Mouse (Mus musculus) cerebellum, adult 2 months (tissue): ENCODE measurements around the gene Ralb.

Source experiments
- CTCF ChIP-seq: fragments of 200-500 bp; IDR thresholded peaks from 2 replicates; pipeline ENCODE4 v1.5.1; 2011; ENCODE audit warnings: low read depth, mild to moderate bottlenecking, control low read depth, low read length, moderate library complexity, borderline replicate concordance; ENCODE audit not compliant: insufficient read depth
- POLR2A ChIP-seq: fragments of 200-500 bp; IDR thresholded peaks from 2 replicates; pipeline ENCODE4 v1.6.1; 2011; ENCODE audit warnings: low read length, control low read depth, borderline replicate concordance; ENCODE audit not compliant: insufficient read depth

GRCm38 (mm10) chr1:119421576-119422421 lies 82.8 kb downstream of the Ralb start, which contains the start of gene Inhbb:
- no peak for TF ChIP-seq CTCF
- TF ChIP-seq POLR2A = no peak
